Mouse (Mus musculus): ENCODE measurements around the gene 1110051M20Rik. TPM values are rescaled to one million over a fixed set of nuclear protein-coding genes. Genes with fewer than 3 reads are reported as not detected.
A peak's percentile ranks its signal among the peaks of the same experiment; 100 is the strongest.

Gene 1110051M20Rik
- total RNA-seq, 4 experiments from 2014 or later = 17.8 to 35.6 (median 28.3) TPM

GRCm38 (mm10) chr2:91412361-91412760 lies 32.1 kb downstream of the 1110051M20Rik start:
- DNase-seq = peak; percentile 12

GRCm38 (mm10) chr2:91411473-91411872 lies 33.0 kb downstream of the 1110051M20Rik start:
- no peak for DNase-seq

DNA sequence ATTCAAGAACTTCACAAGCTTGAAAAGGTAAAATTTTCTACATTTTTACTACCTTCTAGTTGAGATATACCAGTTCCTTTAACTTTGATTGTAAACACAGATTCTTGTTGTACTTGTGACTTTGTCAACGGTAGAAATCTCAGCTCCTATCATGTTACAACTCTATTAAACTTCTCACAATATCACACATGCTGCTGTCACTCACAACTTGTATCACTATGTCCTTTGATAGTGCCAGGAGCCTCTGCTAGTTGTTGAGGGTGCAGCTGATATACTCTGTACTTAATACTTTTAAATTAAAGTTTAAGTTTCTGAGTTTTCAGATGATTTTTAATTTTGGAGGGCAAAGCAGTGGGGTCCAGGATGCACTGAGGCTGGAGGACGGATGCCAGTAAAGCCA lies 36.5 kb downstream of the 1110051M20Rik start:
- DNase-seq = no peak

- DNase-seq = no peak
These were observed 39.4 kb downstream of the 1110051M20Rik start for GRCm38 (mm10) chr2:91405071-91405470.

GRCm38 (mm10) chr2:91399727-91400126 lies 44.8 kb downstream of the 1110051M20Rik start:
- DNase-seq = no peak

- DNase-seq = no peak
These were observed 45.3 kb downstream of the 1110051M20Rik start for GRCm38 (mm10) chr2:91399168-91399567.

DNA sequence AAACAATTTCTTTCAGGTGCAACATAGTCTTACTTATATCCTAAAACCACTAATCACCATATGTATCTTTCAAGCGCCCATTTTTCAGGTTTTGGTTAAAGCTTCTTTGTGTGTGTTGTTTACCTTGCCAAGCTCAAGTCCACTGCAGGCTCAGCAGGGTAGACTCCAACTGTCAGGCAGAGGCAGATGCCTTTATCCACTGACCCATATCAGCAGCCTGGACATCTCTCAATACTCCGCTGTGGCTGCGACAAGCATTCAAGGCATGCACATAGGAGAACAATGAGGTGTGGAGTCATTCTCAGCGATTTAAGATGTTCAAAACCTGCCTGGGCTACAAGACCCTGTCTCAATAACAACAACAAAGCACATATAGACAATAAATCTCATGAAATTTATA lies 50.4 kb downstream of the 1110051M20Rik start:
- no peak for DNase-seq

DNA sequence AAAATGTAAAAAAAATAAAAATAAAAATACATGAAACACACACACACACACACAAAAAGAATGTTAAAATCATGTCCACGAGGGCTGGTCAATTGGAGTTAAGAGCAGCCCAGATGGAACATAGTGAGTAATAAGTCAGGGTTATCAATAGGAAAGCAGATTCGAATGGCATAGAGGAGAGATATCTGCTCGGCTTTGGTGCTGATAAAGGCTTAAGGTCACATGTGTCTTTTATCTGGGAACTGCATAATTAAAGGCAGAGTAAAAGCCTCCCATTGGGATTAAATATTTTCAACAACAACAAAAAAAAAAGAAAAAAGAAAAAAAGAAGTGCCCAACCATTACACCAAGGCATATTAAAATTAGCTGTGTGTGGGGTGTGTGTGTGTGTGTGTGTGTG lies 55.8 kb downstream of the 1110051M20Rik start:
- DNase-seq = no peak

- no peak for DNase-seq
These were observed 56.2 kb downstream of the 1110051M20Rik start for GRCm38 (mm10) chr2:91388281-91388680.

GRCm38 (mm10) chr2:91387287-91387958 lies 57.1 kb downstream of the 1110051M20Rik start:
- no peak for DNase-seq

- no peak for DNase-seq
These were observed 57.8 kb downstream of the 1110051M20Rik start for GRCm38 (mm10) chr2:91386547-91387286.

DNA sequence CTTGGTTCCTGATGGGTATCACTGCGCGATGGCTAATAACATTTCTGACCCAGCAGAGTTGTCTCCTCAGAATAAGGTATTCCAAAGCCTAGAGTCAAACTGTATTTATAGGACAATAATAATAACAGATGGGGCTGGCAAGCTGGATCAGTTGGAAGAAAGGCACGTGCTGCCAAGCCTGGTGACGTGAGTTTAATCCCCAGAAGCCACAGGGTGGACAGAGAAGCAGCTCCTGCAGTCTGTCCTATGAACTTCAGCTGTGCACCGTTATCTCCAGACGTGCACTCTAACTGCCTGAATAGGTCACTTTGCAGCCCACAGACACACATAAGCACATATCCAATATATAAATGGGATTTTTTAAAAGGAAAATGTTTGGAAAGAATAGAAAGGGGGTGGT lies 61.2 kb downstream of the 1110051M20Rik start:
- no peak for DNase-seq

GRCm38 (mm10) chr2:91377038-91377437 lies 67.5 kb downstream of the 1110051M20Rik start:
- DNase-seq = no peak

GRCm38 (mm10) chr2:91370314-91370713 lies 74.2 kb downstream of the 1110051M20Rik start:
- no peak for DNase-seq

GRCm38 (mm10) chr2:91363272-91363671 lies 81.2 kb downstream of the 1110051M20Rik start:
- DNase-seq = no peak

DNA sequence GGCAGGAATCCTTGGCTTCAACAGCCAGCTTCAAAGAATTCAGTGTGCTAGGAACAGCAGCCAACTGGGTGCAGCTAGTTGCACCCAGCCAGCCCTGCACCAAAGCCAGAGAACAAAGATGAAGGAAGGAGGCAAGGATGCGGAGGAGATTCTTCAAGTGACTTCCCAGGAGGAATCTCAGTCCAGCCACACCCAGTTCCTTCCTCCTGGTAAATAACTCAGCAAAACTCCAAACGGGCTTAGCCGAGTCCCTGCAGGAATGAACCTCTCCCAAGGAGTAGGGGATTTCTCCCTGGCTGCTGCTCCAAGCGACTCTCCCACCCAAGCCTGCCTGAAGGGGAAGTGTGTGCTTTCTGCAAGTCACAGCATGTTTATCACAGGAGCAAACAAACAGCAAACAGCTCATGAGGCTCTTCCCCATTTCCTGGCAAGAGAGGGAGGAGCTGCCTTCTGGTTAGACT lies 83.4 kb downstream of the 1110051M20Rik start:
- no peak for DNase-seq

- DNase-seq = no peak
These were observed 88.7 kb downstream of the 1110051M20Rik start for GRCm38 (mm10) chr2:91355767-91356166.

GRCm38 (mm10) chr2:91354727-91355403 lies 89.6 kb downstream of the 1110051M20Rik start:
- no peak for DNase-seq

DNA sequence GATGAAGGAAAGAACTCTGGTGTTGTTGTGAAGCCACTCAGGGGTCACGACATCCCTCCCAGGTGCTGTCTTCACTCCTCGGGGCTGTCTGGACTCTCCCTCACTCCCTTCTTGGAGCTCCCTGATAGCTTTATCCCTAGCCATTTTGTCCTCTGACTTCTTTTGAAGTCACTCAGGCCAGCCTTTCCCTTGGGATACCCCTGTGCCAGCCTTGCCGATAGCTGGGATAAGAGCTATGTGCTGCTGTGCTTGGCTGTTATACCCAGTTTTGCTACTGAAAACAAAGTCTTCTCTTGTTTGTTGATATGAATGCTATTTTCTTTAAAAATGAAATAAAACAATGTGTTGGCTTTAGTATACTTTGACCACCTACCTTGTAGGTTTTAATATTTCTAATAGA lies 90.7 kb downstream of the 1110051M20Rik start:
- DNase-seq = no peak

DNA sequence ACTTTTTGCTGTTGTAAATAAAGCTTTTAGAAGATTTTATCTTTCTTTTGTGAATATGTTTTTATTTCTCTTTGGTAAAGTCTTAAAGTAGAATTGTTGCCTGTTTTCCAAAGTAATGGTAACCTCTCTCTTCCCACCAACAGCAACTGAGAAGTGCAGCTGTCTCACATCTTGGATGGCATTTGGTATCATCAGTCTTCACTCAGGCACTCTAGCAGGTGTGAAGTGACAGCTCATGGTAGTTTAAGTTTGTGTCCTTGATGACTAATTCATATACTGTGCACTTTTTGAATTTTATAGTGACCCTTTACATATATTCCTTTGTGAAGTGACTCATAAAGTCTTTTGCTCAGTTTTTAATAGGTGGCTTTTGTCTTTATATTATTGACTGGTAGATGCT lies 92.7 kb downstream of the 1110051M20Rik start:
- DNase-seq = no peak

DNA sequence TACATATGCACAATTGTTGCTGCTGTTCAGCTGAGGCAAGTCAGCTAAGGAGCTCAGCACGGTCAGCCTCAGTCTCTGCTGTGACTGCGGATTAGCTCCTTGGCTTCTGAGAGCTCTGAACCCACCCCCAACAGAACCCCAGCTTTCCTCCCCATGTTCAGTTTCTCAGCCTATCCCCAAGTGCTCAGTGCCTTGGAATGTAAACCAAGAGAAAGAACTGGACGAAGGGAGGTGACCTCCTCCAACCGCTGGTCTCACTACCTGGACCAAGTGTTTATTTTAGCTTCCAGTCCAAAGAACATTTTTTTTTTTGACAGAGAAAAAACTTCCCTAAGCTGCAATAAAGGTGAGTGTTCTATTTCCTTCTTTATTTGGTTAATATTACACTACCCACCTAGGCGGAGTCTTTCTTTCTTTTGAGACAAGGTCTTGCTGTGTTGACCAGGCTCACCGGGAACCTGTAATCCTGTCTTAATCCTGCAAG lies 94.5 kb downstream of the 1110051M20Rik start:
- DNase-seq = no peak

DNA sequence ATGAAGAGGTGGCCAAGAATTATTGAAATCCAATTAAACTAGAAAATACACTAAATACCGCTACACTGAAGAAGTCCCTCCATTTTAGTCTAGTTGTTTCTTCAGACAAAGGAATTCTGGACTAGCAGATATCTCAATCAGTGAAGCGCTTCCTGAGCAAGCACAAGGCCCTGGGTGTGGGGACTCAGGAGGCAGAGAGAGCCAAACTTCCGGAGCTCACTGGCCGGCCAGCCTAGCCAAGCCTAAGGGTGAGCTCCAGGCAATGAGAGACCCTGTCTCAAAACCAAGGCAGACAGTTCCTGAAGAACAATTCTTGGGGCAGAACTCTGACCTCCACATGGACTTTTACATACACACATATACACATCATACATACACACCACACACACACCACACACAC lies 95.6 kb downstream of the 1110051M20Rik start:
- DNase-seq = no peak

DNA sequence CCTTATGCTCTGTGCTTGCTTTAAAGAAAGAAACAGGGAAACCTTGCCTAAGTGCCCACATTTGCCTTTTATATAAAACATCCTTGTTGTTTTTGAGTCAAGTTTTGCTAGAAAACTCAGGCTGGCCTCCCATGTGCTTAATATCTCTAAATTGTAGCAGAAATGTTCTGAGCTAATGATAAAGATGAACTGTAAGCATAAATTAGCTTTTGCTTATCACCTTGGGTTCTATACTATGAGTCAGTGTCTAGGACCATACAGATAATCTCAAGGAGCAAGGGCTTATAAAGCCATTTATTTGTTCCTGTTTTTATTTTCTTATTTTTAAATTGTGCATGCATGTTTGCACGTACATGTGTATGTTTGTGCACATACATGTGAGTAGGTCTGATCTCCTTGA lies 98.9 kb downstream of the 1110051M20Rik start:
- DNase-seq = no peak
